Mouse (Mus musculus): Measurements from ENCODE around the gene Apoc2. TPM values are rescaled to one million over a fixed set of nuclear protein-coding genes. Genes with fewer than 3 reads are reported as not detected.

Gene Apoc2
- polyA plus RNA-seq, 1 experiment from 2014 or later: not detected

DNA sequence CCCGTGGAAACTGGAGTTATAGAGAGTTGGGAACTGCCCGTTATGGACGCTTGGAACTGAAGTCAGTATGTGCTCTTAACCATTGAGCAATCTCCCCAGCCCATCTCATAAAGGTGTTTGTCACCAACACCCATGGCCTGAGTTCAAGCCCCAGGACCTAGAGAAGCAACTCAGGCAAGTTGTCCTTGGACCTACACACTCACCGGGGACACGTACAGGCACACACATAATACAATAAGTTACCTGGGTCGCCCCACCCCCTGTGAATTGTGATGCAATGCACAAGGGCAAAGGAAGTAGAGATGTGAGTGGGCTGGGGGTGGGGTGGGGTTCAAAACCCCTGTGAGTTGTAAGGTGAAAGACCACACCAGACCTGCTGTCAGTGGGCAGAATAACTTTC, 8.8 kb upstream of the Apoc2 start:
- WGBS: 87% methylated on average over 6 of the region's 6 CpGs
- Histone ChIP-seq H3K4me1 (replicated peaks; ENCODE audit: control insufficient read depth, insufficient read depth, low read length) (no peaks in the 10 kb centered on the region), H3K4me3 (replicated peaks; ENCODE audit: low read length) (no peak overlapping the region), H3K27ac (no peak overlapping the region), H3K36me3 (replicated peaks; ENCODE audit: control insufficient read depth, insufficient read depth) (no peaks in the 10 kb centered on the region), H3K9me3 (ENCODE audit: control insufficient read depth, low read length) (no peaks in the 10 kb centered on the region), H3K4me2 (replicated peaks) (no peak overlapping the region), H3K9ac (no peak overlapping the region), H3K27me3 (ENCODE audit: control insufficient read depth, insufficient read depth, low read length) (no peaks in the 10 kb centered on the region)
- ATAC-seq (ENCODE audit: low FRiP score) (no peak), DNase-seq (ENCODE audit: low spot score) (no peak)

DNA sequence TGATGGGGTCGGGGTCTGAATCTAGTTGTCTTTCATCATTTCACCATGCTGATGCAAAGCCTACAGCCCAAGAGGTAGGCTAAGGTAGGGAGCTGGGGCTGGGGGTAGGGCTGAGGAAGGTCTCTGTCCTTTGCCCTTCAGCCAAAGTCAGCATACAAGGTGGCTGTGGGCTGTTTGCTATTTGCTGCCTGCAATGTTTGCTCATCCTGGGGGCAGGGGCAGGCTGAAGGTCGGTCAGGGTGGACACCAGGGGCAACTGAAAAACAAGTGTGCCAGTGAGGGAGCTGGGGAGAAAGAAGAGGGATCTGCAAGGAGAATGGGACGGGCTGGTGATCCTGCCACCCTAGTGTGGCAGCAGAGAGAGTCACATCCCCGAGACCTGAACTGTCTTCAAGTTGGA, 7.6 kb upstream of the Apoc2 start:
- ATAC-seq (ENCODE audit: low FRiP score) (no peak), DNase-seq (ENCODE audit: low spot score) (no peak)
- 67% methylated on average over 4 of the region's 4 CpGs for WGBS
- no peak overlapping the region for H3K9ac ChIP-seq
- no peaks in the 10 kb centered on the region for H3K4me1 ChIP-seq (replicated peaks; ENCODE audit: control insufficient read depth, insufficient read depth, low read length)
- no peaks in the 10 kb centered on the region for H3K9me3 ChIP-seq (ENCODE audit: control insufficient read depth, low read length)
- H3K4me3 ChIP-seq (replicated peaks; ENCODE audit: low read length): no peak overlapping the region
- H3K36me3 ChIP-seq (replicated peaks; ENCODE audit: control insufficient read depth, insufficient read depth): no peaks in the 10 kb centered on the region
- H3K4me2 ChIP-seq (replicated peaks): no peak overlapping the region
- no peak overlapping the region for H3K27ac ChIP-seq
- no peaks in the 10 kb centered on the region for H3K27me3 ChIP-seq (ENCODE audit: control insufficient read depth, insufficient read depth, low read length)

DNA sequence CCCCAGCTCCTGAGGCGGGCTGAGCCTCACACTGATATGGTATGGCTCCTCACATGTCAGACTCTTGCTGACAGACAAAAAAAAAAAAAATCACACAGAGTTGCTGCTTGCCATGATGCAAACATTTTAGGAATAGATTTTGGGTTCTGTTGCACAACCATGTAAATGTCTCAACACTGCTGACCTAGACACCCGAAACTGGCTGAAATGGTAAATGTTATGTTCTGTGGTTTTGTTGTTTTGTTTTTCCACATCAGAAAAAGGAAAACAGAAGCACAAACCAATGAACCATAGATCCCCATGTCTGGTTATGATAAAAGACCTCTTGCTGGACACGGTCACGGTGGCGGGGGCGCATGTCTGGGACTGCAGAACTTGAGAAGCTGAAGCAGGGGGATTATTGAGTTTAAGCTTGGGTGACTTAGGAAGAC, 6.0 kb upstream of the Apoc2 start:
- H3K27ac ChIP-seq: no peak overlapping the region
- H3K9me3 ChIP-seq (ENCODE audit: control insufficient read depth, low read length): no peaks in the 10 kb centered on the region
- H3K4me1 ChIP-seq (replicated peaks; ENCODE audit: control insufficient read depth, insufficient read depth, low read length): no peaks in the 10 kb centered on the region
- no peak overlapping the region for H3K4me2 ChIP-seq (replicated peaks)
- H3K4me3 ChIP-seq (replicated peaks; ENCODE audit: low read length): no peak overlapping the region
- DNase-seq (ENCODE audit: low spot score) (no peak), ATAC-seq (ENCODE audit: low FRiP score) (no peak)
- 88% methylated on average over 6 of the region's 6 CpGs for WGBS
- no peaks in the 10 kb centered on the region for H3K36me3 ChIP-seq (replicated peaks; ENCODE audit: control insufficient read depth, insufficient read depth)
- no peak overlapping the region for H3K9ac ChIP-seq
- H3K27me3 ChIP-seq (ENCODE audit: control insufficient read depth, insufficient read depth, low read length): no peaks in the 10 kb centered on the region

- H3K4me3 ChIP-seq (replicated peaks; ENCODE audit: low read length): no peak overlapping the region
- ATAC-seq (ENCODE audit: low FRiP score) (no peak), DNase-seq (ENCODE audit: low spot score) (no peak)
- H3K36me3 ChIP-seq (replicated peaks; ENCODE audit: control insufficient read depth, insufficient read depth): no peaks in the 10 kb centered on the region
- H3K9ac ChIP-seq: no peak overlapping the region
- H3K27me3 ChIP-seq (ENCODE audit: control insufficient read depth, insufficient read depth, low read length): no peaks in the 10 kb centered on the region
- no peak overlapping the region for H3K4me2 ChIP-seq (replicated peaks)
- no peaks in the 10 kb centered on the region for H3K9me3 ChIP-seq (ENCODE audit: control insufficient read depth, low read length)
- H3K4me1 ChIP-seq (replicated peaks; ENCODE audit: control insufficient read depth, insufficient read depth, low read length): no peaks in the 10 kb centered on the region
- no peak overlapping the region for H3K27ac ChIP-seq
- 83% methylated on average over 3 of the region's 3 CpGs for WGBS
Observed at GRCm38 (mm10) chr7:19682979-19683378, 5.2 kb upstream of the Apoc2 start.

- DNase-seq (ENCODE audit: low spot score) (no peak), ATAC-seq (ENCODE audit: low FRiP score) (no peak)
- Histone ChIP-seq H3K9ac (no peak within 1 kb of the TSS), H3K4me2 (replicated peaks) (no peak within 1 kb of the TSS), H3K27me3 (ENCODE audit: control insufficient read depth, insufficient read depth, low read length) (no peaks in the 10 kb centered on the region), H3K4me1 (replicated peaks; ENCODE audit: control insufficient read depth, insufficient read depth, low read length) (no peaks in the 10 kb centered on the region), H3K27ac (no peak within 1 kb of the TSS), H3K4me3 (replicated peaks; ENCODE audit: low read length) (no peak within 1 kb of the TSS), H3K9me3 (ENCODE audit: control insufficient read depth, low read length) (no peaks in the 10 kb centered on the region), H3K36me3 (replicated peaks; ENCODE audit: control insufficient read depth, insufficient read depth) (no peaks in the 10 kb centered on the region)
- WGBS: 65% methylated on average over 8 of the region's 8 CpGs
Observed at GRCm38 (mm10) chr7:19681202-19681694, 3.5 kb upstream of the Apoc2 start, which contains the start of the genes Gm44805 and Apoc4. TSS of gene Gm44805 (minus strand) at chr7:19681423. TSS of gene Apoc4 (minus strand) at chr7:19681479.

DNA sequence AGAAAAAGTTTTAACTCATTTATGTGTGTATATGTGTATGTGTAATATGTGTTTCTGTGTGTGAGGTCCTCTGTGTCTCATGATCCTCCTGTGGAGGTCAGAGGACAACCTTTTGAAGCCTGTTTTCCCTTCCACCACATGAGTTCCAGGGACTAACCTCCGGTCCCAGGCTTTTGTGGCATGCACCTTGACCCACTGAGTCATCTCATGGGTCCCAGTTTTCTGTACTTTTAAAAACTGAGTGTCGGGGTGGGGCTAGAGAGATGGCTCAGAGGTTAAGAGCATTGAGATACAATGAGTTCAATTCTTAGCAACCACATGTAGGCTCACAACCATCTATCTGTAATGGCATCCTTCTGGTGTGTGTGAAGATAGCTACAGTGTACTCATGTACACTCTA, 3.0 kb upstream of the Apoc2 start:
- Histone ChIP-seq H3K27ac (no peak overlapping the region), H3K4me1 (replicated peaks; ENCODE audit: control insufficient read depth, insufficient read depth, low read length) (no peaks in the 10 kb centered on the region), H3K4me3 (replicated peaks; ENCODE audit: low read length) (no peak overlapping the region), H3K27me3 (ENCODE audit: control insufficient read depth, insufficient read depth, low read length) (no peaks in the 10 kb centered on the region), H3K9ac (no peak overlapping the region), H3K4me2 (replicated peaks) (no peak overlapping the region), H3K9me3 (ENCODE audit: control insufficient read depth, low read length) (no peaks in the 10 kb centered on the region), H3K36me3 (replicated peaks; ENCODE audit: control insufficient read depth, insufficient read depth) (no peaks in the 10 kb centered on the region)
- no peak for DNase-seq (ENCODE audit: low spot score)
- WGBS: 88% methylated on average over 2 of the region's 2 CpGs
- no peak for ATAC-seq (ENCODE audit: low FRiP score)

DNA sequence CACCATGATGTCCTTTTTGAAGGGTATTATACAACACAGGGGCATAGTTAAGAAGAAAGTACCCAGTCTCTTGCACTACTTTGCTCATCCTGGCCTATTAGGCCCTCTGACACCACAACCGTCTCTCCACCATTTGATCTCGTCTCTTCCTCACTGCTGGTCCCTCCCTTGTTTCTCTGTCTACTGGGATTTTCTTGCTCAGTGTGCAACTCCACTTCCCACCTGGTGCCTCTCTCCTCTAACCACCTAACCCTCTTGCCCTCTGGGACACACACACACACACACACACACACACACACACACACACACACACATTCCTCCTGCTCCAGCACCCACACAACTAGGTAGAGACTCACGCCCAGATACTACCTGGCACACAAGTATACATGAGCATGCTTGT, 1.2 kb upstream of the Apoc2 start:
- H3K9ac ChIP-seq: no peak overlapping the region
- H3K4me3 ChIP-seq (replicated peaks; ENCODE audit: low read length): no peak overlapping the region
- no peaks in the 10 kb centered on the region for H3K36me3 ChIP-seq (replicated peaks; ENCODE audit: control insufficient read depth, insufficient read depth)
- no peak overlapping the region for H3K27ac ChIP-seq
- DNase-seq (ENCODE audit: low spot score) (no peak), ATAC-seq (ENCODE audit: low FRiP score) (no peak)
- WGBS: 88% methylated on average over 3 of the region's 3 CpGs
- no peaks in the 10 kb centered on the region for H3K4me1 ChIP-seq (replicated peaks; ENCODE audit: control insufficient read depth, insufficient read depth, low read length)
- no peaks in the 10 kb centered on the region for H3K27me3 ChIP-seq (ENCODE audit: control insufficient read depth, insufficient read depth, low read length)
- H3K4me2 ChIP-seq (replicated peaks): no peak overlapping the region
- H3K9me3 ChIP-seq (ENCODE audit: control insufficient read depth, low read length): no peaks in the 10 kb centered on the region

DNA sequence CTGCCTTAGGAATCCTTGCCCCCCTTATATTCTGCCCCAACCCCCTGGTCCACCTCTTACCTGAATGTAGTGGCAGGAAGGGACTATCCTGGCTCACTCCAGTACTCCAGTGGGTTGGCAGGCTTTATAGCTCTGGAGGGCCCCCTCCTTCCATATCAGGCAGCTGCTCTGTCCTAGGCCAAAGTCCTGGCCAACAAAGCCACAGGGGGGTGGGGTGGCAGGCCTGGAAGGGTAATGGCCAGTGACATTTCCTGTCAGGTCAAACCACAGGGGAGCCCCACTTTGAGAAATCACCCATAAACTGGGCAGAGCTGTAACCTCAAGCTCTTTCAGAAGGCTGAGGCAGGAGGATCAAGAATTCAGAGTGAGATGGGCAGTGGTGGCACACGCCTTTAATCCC, 1.1 kb downstream of the Apoc2 start:
- Histone ChIP-seq H3K36me3 (replicated peaks; ENCODE audit: control insufficient read depth, insufficient read depth) (no peaks in the 10 kb centered on the region), H3K9me3 (ENCODE audit: control insufficient read depth, low read length) (no peaks in the 10 kb centered on the region), H3K27ac (no peak overlapping the region), H3K4me3 (replicated peaks; ENCODE audit: low read length) (no peak overlapping the region), H3K4me1 (replicated peaks; ENCODE audit: control insufficient read depth, insufficient read depth, low read length) (no peaks in the 10 kb centered on the region), H3K27me3 (ENCODE audit: control insufficient read depth, insufficient read depth, low read length) (no peaks in the 10 kb centered on the region), H3K4me2 (replicated peaks) (no peak overlapping the region), H3K9ac (no peak overlapping the region)
- no peak for ATAC-seq (ENCODE audit: low FRiP score)
- 67% methylated on average over 1 of the region's 1 CpGs for WGBS
- no peak for DNase-seq (ENCODE audit: low spot score)

GRCm38 (mm10) chr7:19675824-19676223, 1.9 kb downstream of the Apoc2 start:
- no peaks in the 10 kb centered on the region for H3K36me3 ChIP-seq (replicated peaks; ENCODE audit: control insufficient read depth, insufficient read depth)
- no peak overlapping the region for H3K27ac ChIP-seq
- ATAC-seq (ENCODE audit: low FRiP score) (no peak), DNase-seq (ENCODE audit: low spot score) (no peak)
- WGBS: 87% methylated on average over 10 of the region's 10 CpGs
- H3K4me3 ChIP-seq (replicated peaks; ENCODE audit: low read length): no peak overlapping the region
- no peak overlapping the region for H3K9ac ChIP-seq
- no peaks in the 10 kb centered on the region for H3K27me3 ChIP-seq (ENCODE audit: control insufficient read depth, insufficient read depth, low read length)
- no peak overlapping the region for H3K4me2 ChIP-seq (replicated peaks)
- H3K9me3 ChIP-seq (ENCODE audit: control insufficient read depth, low read length): no peaks in the 10 kb centered on the region
- H3K4me1 ChIP-seq (replicated peaks; ENCODE audit: control insufficient read depth, insufficient read depth, low read length): no peaks in the 10 kb centered on the region

DNA sequence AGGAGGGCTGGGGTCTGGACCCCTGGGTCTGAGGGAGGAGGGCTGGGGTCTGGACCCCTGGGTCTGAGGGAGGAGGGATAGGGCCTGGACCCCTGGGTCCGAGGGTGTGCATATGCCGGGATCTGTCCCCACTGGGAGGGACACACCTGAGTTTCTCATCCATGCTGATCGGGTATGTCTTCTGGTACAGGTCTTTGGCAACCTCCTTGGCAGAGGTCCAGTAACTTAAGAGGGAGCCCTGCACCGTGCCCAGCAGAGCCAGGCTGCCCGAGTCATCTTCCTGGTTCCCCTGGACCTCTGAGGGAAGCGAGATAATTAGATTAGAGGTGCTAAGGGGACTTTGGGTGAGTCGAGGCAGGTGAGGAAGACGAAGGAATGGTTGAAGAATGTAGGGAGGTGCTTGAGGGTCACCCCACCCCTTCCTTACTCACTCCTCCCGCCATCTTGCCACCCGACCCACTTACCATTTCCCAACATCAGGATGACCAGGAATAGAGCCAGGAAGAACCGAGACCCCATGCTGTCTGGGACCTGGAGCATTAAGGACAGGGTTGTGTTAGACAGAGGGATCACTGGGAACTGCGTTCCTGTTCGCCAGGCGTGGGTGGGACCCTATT, 4.5 kb downstream of the Apoc2 start:
- no peak for ATAC-seq (ENCODE audit: low FRiP score)
- 64% methylated on average over 14 of the region's 14 CpGs for WGBS
- H3K27me3 ChIP-seq (ENCODE audit: control insufficient read depth, insufficient read depth, low read length): no peaks in the 10 kb centered on the region
- no peaks in the 10 kb centered on the region for H3K4me1 ChIP-seq (replicated peaks; ENCODE audit: control insufficient read depth, insufficient read depth, low read length)
- no peak for DNase-seq (ENCODE audit: low spot score)
- no peak overlapping the region for H3K27ac ChIP-seq
- H3K36me3 ChIP-seq (replicated peaks; ENCODE audit: control insufficient read depth, insufficient read depth): no peaks in the 10 kb centered on the region
- H3K4me3 ChIP-seq (replicated peaks; ENCODE audit: low read length): no peak overlapping the region
- no peaks in the 10 kb centered on the region for H3K9me3 ChIP-seq (ENCODE audit: control insufficient read depth, low read length)
- no peak overlapping the region for H3K9ac ChIP-seq
- no peak overlapping the region for H3K4me2 ChIP-seq (replicated peaks)
